Comparison of ENCODE assay signal across 10 mouse cellular contexts in the genomic region with DNA sequence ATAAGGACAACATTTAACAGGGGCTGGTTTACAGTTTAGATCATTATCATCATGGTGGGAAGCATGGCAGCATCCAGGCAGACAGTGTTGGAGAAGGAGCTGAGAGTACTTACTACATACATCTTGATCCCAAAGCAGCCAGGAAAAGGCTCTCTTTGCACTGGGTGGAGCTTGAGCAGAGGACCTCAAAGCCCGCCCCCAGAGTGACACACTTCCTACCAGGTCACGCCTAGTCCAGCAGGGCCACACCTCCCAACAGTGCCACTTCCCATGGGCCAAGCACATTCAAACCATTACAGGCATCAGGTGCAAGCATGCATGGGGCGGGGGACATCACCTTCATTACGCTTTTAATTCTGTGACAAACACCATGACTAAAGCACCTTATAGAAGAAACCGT. TPM values are rescaled to one million over a fixed set of nuclear protein-coding genes. Genes with fewer than 3 reads are reported as not detected.
A peak's percentile ranks its signal among the peaks of the same experiment; 100 is the strongest.
DNase-seq lines count a peak whose midpoint lies in the region; ATAC-seq and TF ChIP-seq lines count a peak whose summit lies in the region.
"Had no signal": no experiment of that assay in that cellular context is flagged by ENCODE, and none has a peak within 500 bp of the region (broad histone marks: within the 10 kb centered on the region; RNA-seq: fewer than 3 reads in every experiment).

No protein-coding gene starts in this region.

- H3K27ac ChIP-seq in ES-Bruce4 (ENCODE audit: insufficient read depth, low read length), result no peak overlapping the region
- H3K27ac ChIP-seq in liver, embryonic 13.5 days, result peak overlapping the region; percentile 62
- H3K27ac ChIP-seq in forebrain, embryonic 14.5 days (ENCODE audit: low read depth, low read length), result no peak overlapping the region
- H3K27ac ChIP-seq: embryonic facial prominence, embryonic 13.5 days; limb, embryonic 15.5 days had no signal

- WGBS in liver, embryonic 13.5 days (ENCODE audit: insufficient replicate concordance), result 30% methylated on average over 5 of the region's 5 CpGs
- 42% methylated on average over 5 of the region's 5 CpGs for WGBS in forebrain, embryonic 14.5 days

- TF ChIP-seq EP300 in ES-Bruce4 (IDR thresholded peaks at IDR 0.05; ENCODE audit: insufficient read depth, low read depth, low read length), result no peak

- no peak overlapping the region for H3K4me2 ChIP-seq in liver, embryonic 13.5 days
- no peak overlapping the region for H3K4me2 ChIP-seq in forebrain, embryonic 14.5 days (ENCODE audit: low read length)
- H3K4me2 ChIP-seq: embryonic facial prominence, embryonic 13.5 days; limb, embryonic 15.5 days had no signal

- no peaks in the 10 kb centered on the region for H3K36me3 ChIP-seq in ES-Bruce4 (ENCODE audit: control insufficient read depth, insufficient read depth, low read length, poor library complexity, severe bottlenecking)
- peaks cover 4% of the 10 kb centered on the region; the same call in 1 of the 2 replicates for H3K36me3 ChIP-seq in liver, embryonic 13.5 days
- H3K36me3 ChIP-seq in forebrain, embryonic 14.5 days (ENCODE audit: control insufficient read depth, insufficient read depth, low read length), result no peaks in the 10 kb centered on the region
- H3K36me3 ChIP-seq: embryonic facial prominence, embryonic 13.5 days; limb, embryonic 15.5 days had no signal

- DNase-seq in 416B (ENCODE audit: low read depth), result peak; percentile 91
- peak; percentile 43 for DNase-seq in gastrocnemius, postnatal 10 days
- DNase-seq in liver, embryonic 13.5 days, result peak; percentile 80
- DNase-seq in spleen, postnatal 4 days (ENCODE audit: low spot score in 2 of 2), result peak; percentile 70 to 82
- DNase-seq in forebrain, embryonic 14.5 days (ENCODE audit: low spot score), result no peak
- no peak for DNase-seq in ovary, postnatal 10 days (ENCODE audit: low spot score)

- TF ChIP-seq POLR2A in ES-Bruce4 (IDR thresholded peaks at IDR 0.05; ENCODE audit: insufficient read depth, low read length), result peak; percentile 41

- H3K4me3 ChIP-seq in ES-Bruce4 (ENCODE audit: low read depth, low read length), result peak overlapping the region; percentile 12; the same call in 1 of the 2 replicates
- no peak overlapping the region for H3K4me3 ChIP-seq in liver, embryonic 13.5 days (replicated peaks)
- no peak overlapping the region for H3K4me3 ChIP-seq in forebrain, embryonic 14.5 days (ENCODE audit: low read depth, low read length)
- H3K4me3 ChIP-seq: embryonic facial prominence, embryonic 13.5 days; limb, embryonic 15.5 days had no signal

- H3K27me3 ChIP-seq in ES-Bruce4 (ENCODE audit: control insufficient read depth, insufficient read depth, low read length, poor library complexity, severe bottlenecking), result no peaks in the 10 kb centered on the region
- H3K27me3 ChIP-seq in liver, embryonic 13.5 days, result no peaks in the 10 kb centered on the region
- H3K27me3 ChIP-seq in forebrain, embryonic 14.5 days (replicated peaks; ENCODE audit: control insufficient read depth, insufficient read depth, low read length), result no peaks in the 10 kb centered on the region
- H3K27me3 ChIP-seq: embryonic facial prominence, embryonic 13.5 days; limb, embryonic 15.5 days had no signal

- no peaks in the 10 kb centered on the region for H3K9me3 ChIP-seq in ES-Bruce4 (replicated peaks; ENCODE audit: control insufficient read depth, insufficient read depth, low read length, poor library complexity, severe bottlenecking)
- H3K9me3 ChIP-seq in liver, embryonic 13.5 days (replicated peaks), result no peaks in the 10 kb centered on the region
- H3K9me3 ChIP-seq in forebrain, embryonic 14.5 days (replicated peaks; ENCODE audit: control insufficient read depth, low read length), result no peaks in the 10 kb centered on the region
- H3K9me3 ChIP-seq: embryonic facial prominence, embryonic 13.5 days; limb, embryonic 15.5 days had no signal

- H3K4me1 ChIP-seq in ES-Bruce4 (ENCODE audit: control insufficient read depth, insufficient read depth, low read length), result no peaks in the 10 kb centered on the region
- H3K4me1 ChIP-seq in liver, embryonic 13.5 days (replicated peaks), result peaks cover 50% of the 10 kb centered on the region
- H3K4me1 ChIP-seq in forebrain, embryonic 14.5 days (ENCODE audit: control insufficient read depth, insufficient read depth, low read length), result peaks cover 14% of the 10 kb centered on the region

- ATAC-seq in liver, embryonic 13.5 days (ENCODE audit: low read depth), result peak; percentile 63
- ATAC-seq in frontal cortex, adult (ENCODE audit: low TSS enrichment), result no peak
- ATAC-seq in forebrain, embryonic 14.5 days, result no peak

- no peak overlapping the region for H3K9ac ChIP-seq in ES-Bruce4 (ENCODE audit: low read depth, poor library complexity, severe bottlenecking)
- H3K9ac ChIP-seq in liver, embryonic 13.5 days, result no peak overlapping the region; the same call in 1 of the 2 replicates
- no peak overlapping the region for H3K9ac ChIP-seq in forebrain, embryonic 14.5 days (ENCODE audit: low read length)
- H3K9ac ChIP-seq: embryonic facial prominence, embryonic 13.5 days; limb, embryonic 15.5 days had no signal

- no peak for TF ChIP-seq CTCF in ES-Bruce4 (IDR thresholded peaks at IDR 0.05; ENCODE audit: low read depth, low read length)

RNA-seq across cellular contexts. Expression of a gene that starts 2.2 kb away (rescaled TPM):
- polyA plus RNA-seq in ES-Bruce4 (2011; ENCODE audit: insufficient read depth, insufficient read length, low read depth, missing spikeins), result 53.8 and 55.2 TPM in 2 replicates
- total RNA-seq in gastrocnemius, postnatal 10 days (2021), result 10 to 100 TPM; 27.7 to 37.1 TPM
- polyA plus RNA-seq in liver, embryonic 13.5 days (2015; fragmentation: Nextera tagmentation; extraction: Ambion mirVana), result 24.9 and 25.6 TPM in 2 replicates
- polyA plus RNA-seq in forebrain, embryonic 14.5 days (2014; fragmentation: Nextera tagmentation; extraction: Ambion mirVana), result 81.0 and 99.5 TPM in 2 replicates

RNA-seq across cellular contexts. Expression of a gene that starts 10.7 kb away (rescaled TPM):
- polyA plus RNA-seq in ES-Bruce4 (2011; ENCODE audit: insufficient read depth, insufficient read length, low read depth, missing spikeins), result 42.6 and 48.3 TPM in 2 replicates
- total RNA-seq in gastrocnemius, postnatal 10 days (2021), result 10 to 100 TPM; 25.9 to 46.0 TPM
- 7.4 and 7.8 TPM in 2 replicates for polyA plus RNA-seq in liver, embryonic 13.5 days (2015; fragmentation: Nextera tagmentation; extraction: Ambion mirVana)
- 13.6 and 19.3 TPM in 2 replicates for polyA plus RNA-seq in forebrain, embryonic 14.5 days (2014; fragmentation: Nextera tagmentation; extraction: Ambion mirVana)

RNA-seq across cellular contexts. Expression of a gene that starts 42.3 kb away (rescaled TPM):
- polyA plus RNA-seq in ES-Bruce4 (2011; ENCODE audit: insufficient read depth, insufficient read length, low read depth, missing spikeins), result 7.2 and 9.6 TPM in 2 replicates
- total RNA-seq in gastrocnemius, postnatal 10 days (2021), result 1 to 10 TPM; 4.3 to 6.1 TPM
- polyA plus RNA-seq in liver, embryonic 13.5 days (2015; fragmentation: Nextera tagmentation; extraction: Ambion mirVana), result 6.1 and 7.5 TPM in 2 replicates
- polyA plus RNA-seq in forebrain, embryonic 14.5 days (2014; fragmentation: Nextera tagmentation; extraction: Ambion mirVana), result 16.0 and 21.5 TPM in 2 replicates

RNA-seq across cellular contexts. Expression of a gene that starts 42.5 kb away (rescaled TPM):
- polyA plus RNA-seq in ES-Bruce4 (2011; ENCODE audit: insufficient read depth, insufficient read length, low read depth, missing spikeins), result 17.5 and 19.8 TPM in 2 replicates
- 10 to 100 TPM in 1 of 2 experiments, 1 to 10 TPM in 1; 8.6 to 13.1 TPM for total RNA-seq in gastrocnemius, postnatal 10 days (2021)
- polyA plus RNA-seq in liver, embryonic 13.5 days (2015; fragmentation: Nextera tagmentation; extraction: Ambion mirVana), result 31.6 and 38.5 TPM in 2 replicates
- 35.7 and 37.2 TPM in 2 replicates for polyA plus RNA-seq in forebrain, embryonic 14.5 days (2014; fragmentation: Nextera tagmentation; extraction: Ambion mirVana)

RNA-seq across cellular contexts. Expression of a gene that starts 53.7 kb away (rescaled TPM):
- polyA plus RNA-seq in ES-Bruce4 (2011; ENCODE audit: insufficient read depth, insufficient read length, low read depth, missing spikeins), result 90.1 and 100 TPM in 2 replicates
- total RNA-seq in gastrocnemius, postnatal 10 days (2021), result 10 to 100 TPM; 31.6 to 41.3 TPM
- 35.7 and 48.5 TPM in 2 replicates for polyA plus RNA-seq in liver, embryonic 13.5 days (2015; fragmentation: Nextera tagmentation; extraction: Ambion mirVana)
- 66.6 and 71.7 TPM in 2 replicates for polyA plus RNA-seq in forebrain, embryonic 14.5 days (2014; fragmentation: Nextera tagmentation; extraction: Ambion mirVana)

Comparison
In these comparisons a context has a peak if more than half of its experiments do, and no peak if none do; other contexts are left out.
1. DNase-seq: peak in 416B (single experiment), gastrocnemius, postnatal 10 days (single experiment), liver, embryonic 13.5 days (single experiment) and spleen, postnatal 4 days (2 of 2); none in forebrain, embryonic 14.5 days (single experiment) and ovary, postnatal 10 days (single experiment).